Mouse (Mus musculus): ENCODE data around the gene Zbtb38. TPM values are rescaled to one million over a fixed set of nuclear protein-coding genes. Genes with fewer than 3 reads are reported as not detected.

The Zbtb38 gene
- total and polyA plus RNA-seq, 3 experiments = 9.0 to 43.5 (median 42.3) TPM

DNA sequence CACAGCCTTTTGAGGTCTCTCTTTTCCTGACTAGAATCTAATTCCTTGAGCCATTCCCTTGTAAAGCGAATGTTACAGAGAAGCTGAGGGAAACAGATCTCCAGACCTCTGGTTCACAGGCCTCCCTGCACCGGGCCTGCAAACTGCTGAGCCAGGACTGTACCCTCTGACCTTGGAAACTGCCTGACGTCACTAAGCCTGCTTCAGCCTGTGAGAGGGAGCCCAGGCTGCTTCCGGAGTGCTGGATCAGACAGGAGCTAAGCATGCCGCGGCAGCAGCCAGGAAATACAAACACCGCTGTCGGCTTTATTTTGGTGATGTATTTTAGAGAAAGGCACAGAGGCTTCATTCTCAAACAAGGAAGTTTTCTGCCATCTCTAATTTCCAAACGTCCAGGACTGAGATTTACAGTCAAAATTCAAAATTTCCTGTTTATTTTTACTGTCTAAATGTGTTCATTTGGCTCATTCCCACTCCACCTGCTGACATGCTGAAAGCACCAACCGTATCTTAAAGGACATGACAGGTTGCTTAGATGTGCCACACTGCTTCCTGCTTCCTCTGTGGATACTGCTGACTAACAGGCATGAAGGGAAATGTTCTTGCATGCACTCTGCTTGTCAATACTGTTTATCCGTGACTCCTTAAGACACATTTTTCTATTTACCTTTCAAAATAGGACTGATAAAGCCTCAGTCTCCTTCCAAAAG lies 46.9 kb downstream of the Zbtb38 start:
- TF ChIP-seq CTCF (IDR thresholded peaks at IDR 0.05) (no peak), EP300 (IDR thresholded peaks at IDR 0.05; ENCODE audit: insufficient read depth, low read depth, low read length) (no peak), POLR2A (IDR thresholded peaks at IDR 0.05; ENCODE audit: insufficient read depth, low read depth, low read length) (peak; percentile 36; the same call in 1 of the 2 replicates)
- intact Hi-C loops (cut with DNase I) = no loop called here
- peak overlapping the region; percentile 3; the same call in 1 of the 2 replicates for H3K4me3 ChIP-seq
- 7% methylated on average over 11 of the region's 11 CpGs for WGBS
- H3K27ac ChIP-seq = peak overlapping the region; percentile 92
- H3K36me3 ChIP-seq (ENCODE audit: control insufficient read depth, insufficient read depth, low read length) = peaks cover 7% of the 10 kb centered on the region; the same call in 1 of the 2 replicates
- H3K9ac ChIP-seq (ENCODE audit: low read depth, low read length) = peak overlapping the region; percentile 43; the same call in 1 of the 2 replicates
- peak; percentile 81 to 87 for DNase-seq
- H3K79me2 ChIP-seq (replicated peaks; ENCODE audit: control insufficient read depth, insufficient read depth, low read length) = peaks cover 1% of the 10 kb centered on the region
- H3K27me3 ChIP-seq (ENCODE audit: control insufficient read depth, insufficient read depth, low read length) = no peaks in the 10 kb centered on the region
- H3K4me1 ChIP-seq (ENCODE audit: control insufficient read depth, insufficient read depth, low read length) = peaks cover 26% of the 10 kb centered on the region

DNA sequence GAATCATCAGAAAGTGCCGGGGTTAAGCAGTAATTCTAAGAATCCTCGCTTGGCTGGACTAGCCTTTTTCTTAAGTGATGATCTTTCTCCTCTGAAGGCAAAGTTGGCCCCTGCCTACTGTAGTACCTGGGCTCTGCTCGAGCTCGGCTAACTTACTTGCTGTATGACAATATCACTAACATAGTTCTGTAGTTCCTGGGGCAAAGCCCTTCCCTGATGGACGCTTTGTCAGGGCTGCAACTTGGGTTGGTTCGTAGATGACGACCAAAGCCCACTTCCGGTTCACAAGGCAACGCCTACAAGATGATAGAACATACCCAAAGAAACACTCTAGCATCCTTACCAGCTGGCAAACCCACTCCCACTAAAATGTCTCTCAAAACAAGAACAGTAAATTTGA lies 47.7 kb downstream of the Zbtb38 start:
- intact Hi-C loops (cut with DNase I) = no loop called here
- Histone ChIP-seq H3K9ac (ENCODE audit: low read depth, low read length) (no peak overlapping the region), H3K27ac (peak overlapping the region; percentile 92), H3K36me3 (ENCODE audit: control insufficient read depth, insufficient read depth, low read length) (peaks cover 5% of the 10 kb centered on the region; the same call in 1 of the 2 replicates), H3K4me1 (ENCODE audit: control insufficient read depth, insufficient read depth, low read length) (peaks cover 24% of the 10 kb centered on the region), H3K27me3 (ENCODE audit: control insufficient read depth, insufficient read depth, low read length) (no peaks in the 10 kb centered on the region), H3K79me2 (replicated peaks; ENCODE audit: control insufficient read depth, insufficient read depth, low read length) (peaks cover 1% of the 10 kb centered on the region), H3K4me3 (peak overlapping the region; percentile 3)
- no peak for DNase-seq
- TF ChIP-seq POLR2A (IDR thresholded peaks at IDR 0.05; ENCODE audit: insufficient read depth, low read depth, low read length) = no peak
- TF ChIP-seq CTCF (IDR thresholded peaks at IDR 0.05) = no peak
- TF ChIP-seq EP300 (IDR thresholded peaks at IDR 0.05; ENCODE audit: insufficient read depth, low read depth, low read length) = no peak
- 63% methylated on average over 9 of the region's 9 CpGs for WGBS

- Histone ChIP-seq H3K79me2 (replicated peaks; ENCODE audit: control insufficient read depth, insufficient read depth, low read length) (peaks cover 1% of the 10 kb centered on the region), H3K27ac (no peak overlapping the region), H3K4me3 (no peak overlapping the region), H3K4me1 (ENCODE audit: control insufficient read depth, insufficient read depth, low read length) (peaks cover 17% of the 10 kb centered on the region), H3K36me3 (ENCODE audit: control insufficient read depth, insufficient read depth, low read length) (peaks cover 5% of the 10 kb centered on the region; the same call in 1 of the 2 replicates), H3K27me3 (ENCODE audit: control insufficient read depth, insufficient read depth, low read length) (no peaks in the 10 kb centered on the region), H3K9ac (ENCODE audit: low read depth, low read length) (no peak overlapping the region)
- no peak for TF ChIP-seq POLR2A (IDR thresholded peaks at IDR 0.05; ENCODE audit: insufficient read depth, low read depth, low read length)
- no peak for DNase-seq
- intact Hi-C loops (cut with DNase I) = no loop called here
- 83% methylated on average over 10 of the region's 10 CpGs for WGBS
Measured at GRCm38 (mm10) chr9:96701891-96702290, 50.7 kb downstream of the Zbtb38 start.

GRCm38 (mm10) chr9:96699276-96700035 lies 53.2 kb downstream of the Zbtb38 start:
- 99% methylated on average over 6 of the region's 6 CpGs for WGBS
- Histone ChIP-seq H3K4me1 (ENCODE audit: control insufficient read depth, insufficient read depth, low read length) (peaks cover 6% of the 10 kb centered on the region), H3K27me3 (ENCODE audit: control insufficient read depth, insufficient read depth, low read length) (no peaks in the 10 kb centered on the region), H3K4me3 (no peak overlapping the region), H3K36me3 (ENCODE audit: control insufficient read depth, insufficient read depth, low read length) (no peaks in the 10 kb centered on the region), H3K27ac (no peak overlapping the region), H3K9ac (ENCODE audit: low read depth, low read length) (no peak overlapping the region), H3K79me2 (replicated peaks; ENCODE audit: control insufficient read depth, insufficient read depth, low read length) (peaks cover 1% of the 10 kb centered on the region)
- TF ChIP-seq POLR2A (IDR thresholded peaks at IDR 0.05; ENCODE audit: insufficient read depth, low read depth, low read length) = no peak
- TF ChIP-seq CTCF (IDR thresholded peaks at IDR 0.05) = peak; percentile 56
- intact Hi-C loops (cut with DNase I) = no loop called here
- DNase-seq = no peak

DNA sequence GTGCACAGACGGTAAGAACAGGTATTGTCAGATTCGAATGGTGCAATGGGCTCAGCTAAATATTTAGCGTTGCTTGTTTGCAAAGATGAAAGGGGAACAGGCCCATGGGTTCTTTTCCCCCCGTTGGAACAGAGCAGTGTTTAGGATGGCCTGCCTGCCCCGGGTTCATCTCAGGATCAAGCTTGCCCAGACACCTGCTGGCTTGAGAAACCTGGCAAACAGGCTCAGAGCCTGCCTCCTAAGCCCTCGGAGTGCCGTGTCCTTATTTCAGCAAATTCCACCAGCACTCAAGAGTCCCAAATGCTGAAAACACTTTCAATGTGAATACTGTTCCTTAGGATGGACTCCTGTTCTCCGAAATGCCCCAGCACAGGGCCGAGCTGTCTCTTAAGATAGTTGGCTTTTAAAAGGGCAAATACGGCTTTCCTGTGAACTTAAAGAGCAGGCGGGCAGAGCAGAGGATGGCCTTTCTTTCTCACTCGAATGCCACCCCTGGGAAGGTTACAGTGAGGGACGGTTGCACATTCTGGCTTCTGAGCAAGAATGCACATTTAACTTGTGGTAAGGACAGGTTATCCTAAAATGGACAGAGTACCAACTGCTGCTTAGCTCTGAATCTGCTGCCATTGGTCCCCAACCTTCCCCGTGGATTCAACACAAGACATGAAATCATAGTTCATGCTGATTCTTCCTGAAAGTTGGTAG lies 55.7 kb downstream of the Zbtb38 start:
- H3K9ac ChIP-seq (ENCODE audit: low read depth, low read length) = peak overlapping the region; percentile 48
- TF ChIP-seq EP300 (IDR thresholded peaks at IDR 0.05; ENCODE audit: insufficient read depth, low read depth, low read length) (no peak), CTCF (IDR thresholded peaks at IDR 0.05) (no peak)
- H3K27ac ChIP-seq = peak overlapping the region; percentile 95
- 71% methylated on average over 14 of the region's 14 CpGs for WGBS
- H3K4me3 ChIP-seq = no peak overlapping the region
- H3K36me3 ChIP-seq (ENCODE audit: control insufficient read depth, insufficient read depth, low read length) = no peaks in the 10 kb centered on the region
- H3K4me1 ChIP-seq (ENCODE audit: control insufficient read depth, insufficient read depth, low read length) = peaks cover 7% of the 10 kb centered on the region
- intact Hi-C loops (cut with DNase I) = no loop called here
- no peak for DNase-seq
- peaks cover 1% of the 10 kb centered on the region; the same call in 1 of the 2 replicates for H3K79me2 ChIP-seq (replicated peaks; ENCODE audit: control insufficient read depth, insufficient read depth, low read length)
- H3K27me3 ChIP-seq (ENCODE audit: control insufficient read depth, insufficient read depth, low read length) = no peaks in the 10 kb centered on the region

All from heart, adult 2 months (tissue).